Mouse (Mus musculus) neural tube, embryonic 10.5 days (tissue): ENCODE data around the gene Polr3e.
"Not testable (repeated sequence)": the region's sequence is repeated elsewhere in the genome, so short reads cannot be mapped to it uniquely, and the experiment has no call there.

ENCODE experiments used
- DNase-seq: peaks from one replicate; pipeline ENCODE4 v3.0.0-alpha.2; 2017; ENCODE audit warnings: low spot score; ENCODE audit errors: extremely low spot score

Polr3e gene

GRCm38 (mm10) chr7:120910172-120910571, 7.4 kb upstream of the Polr3e start:
- DNase-seq: not testable (repeated sequence)

- not testable (repeated sequence) for DNase-seq
Observed at GRCm38 (mm10) chr7:120911268-120911667, 6.3 kb upstream of the Polr3e start.

GRCm38 (mm10) chr7:120913332-120913731, 4.2 kb upstream of the Polr3e start:
- DNase-seq: no peak

GRCm38 (mm10) chr7:120916262-120916875, 1.2 kb upstream of the Polr3e start:
- no peak for DNase-seq

- no peak for DNase-seq
Observed at GRCm38 (mm10) chr7:120917279-120917591, 309 bp upstream of the Polr3e start.

GRCm38 (mm10) chr7:120918526-120918962, 1.0 kb downstream of the Polr3e start:
- DNase-seq: peak; percentile 65

GRCm38 (mm10) chr7:120933110-120933509, 15.6 kb downstream of the Polr3e start:
- DNase-seq: no peak

GRCm38 (mm10) chr7:120933680-120934195, 16.2 kb downstream of the Polr3e start:
- no peak for DNase-seq

GRCm38 (mm10) chr7:120934716-120935115, 17.2 kb downstream of the Polr3e start:
- DNase-seq: peak; percentile 48

- DNase-seq: no peak
Observed at GRCm38 (mm10) chr7:120936522-120936921, 19.0 kb downstream of the Polr3e start.

GRCm38 (mm10) chr7:120938206-120938605, 20.7 kb downstream of the Polr3e start:
- no peak for DNase-seq

GRCm38 (mm10) chr7:120940343-120940742, 22.8 kb downstream of the Polr3e start:
- DNase-seq: no peak

GRCm38 (mm10) chr7:120941214-120941613, 23.7 kb downstream of the Polr3e start:
- DNase-seq: no peak

- no peak for DNase-seq
Observed at GRCm38 (mm10) chr7:120942506-120942905, 25.0 kb downstream of the Polr3e start.

GRCm38 (mm10) chr7:120943936-120944509, 26.5 kb downstream of the Polr3e start:
- DNase-seq: no peak

- not testable (repeated sequence) for DNase-seq
Observed at GRCm38 (mm10) chr7:120953591-120953990, 36.0 kb downstream of the Polr3e start.

GRCm38 (mm10) chr7:120960116-120960515, 42.6 kb downstream of the Polr3e start:
- DNase-seq: no peak

- no peak for DNase-seq
Observed at GRCm38 (mm10) chr7:120960601-120961000, 43.1 kb downstream of the Polr3e start.

- no peak for DNase-seq
Observed at GRCm38 (mm10) chr7:120961893-120962292, 44.3 kb downstream of the Polr3e start.

- DNase-seq: no peak
Observed at GRCm38 (mm10) chr7:120963126-120963525, 45.6 kb downstream of the Polr3e start.

GRCm38 (mm10) chr7:120969221-120969620, 51.7 kb downstream of the Polr3e start:
- no peak for DNase-seq

GRCm38 (mm10) chr7:120970112-120970511, 52.6 kb downstream of the Polr3e start:
- DNase-seq: no peak

GRCm38 (mm10) chr7:120972471-120972870, 54.9 kb downstream of the Polr3e start:
- DNase-seq: not testable (repeated sequence)
